Mouse (Mus musculus): ENCODE data around the gene Asxl1. TPM values are rescaled to one million over a fixed set of nuclear protein-coding genes. Genes with fewer than 3 reads are reported as not detected.

Asxl1 gene
- polyA plus RNA-seq, 1 experiment from 2014 or later: 17.0 TPM

Other genes starting within 250 kb of the Asxl1 start
- gene Hck, start 237.4 kb upstream of the Asxl1 start, polyA plus RNA-seq (2014; fragmentation: Nextera tagmentation; extraction: Ambion mirVana): 1.9 and 2.5 TPM in 2 replicates
- 59.6 and 67.9 TPM in 2 replicates for gene Tm9sf4, start 184.5 kb upstream of the Asxl1 start, polyA plus RNA-seq (2014; fragmentation: Nextera tagmentation; extraction: Ambion mirVana)
- 4.1 and 4.4 TPM in 2 replicates for gene Tspyl3, start 120.4 kb upstream of the Asxl1 start, polyA plus RNA-seq (2014; fragmentation: Nextera tagmentation; extraction: Ambion mirVana)
- gene Plagl2, start 104.4 kb upstream of the Asxl1 start, polyA plus RNA-seq (2014; fragmentation: Nextera tagmentation; extraction: Ambion mirVana): 15.5 and 16.2 TPM in 2 replicates
- gene Pofut1, start 104.3 kb upstream of the Asxl1 start, polyA plus RNA-seq (2014; fragmentation: Nextera tagmentation; extraction: Ambion mirVana): 5.9 and 6.6 TPM in 2 replicates
- 3.8 and 4.5 TPM in 2 replicates for gene Kif3b, start 54.4 kb upstream of the Asxl1 start, polyA plus RNA-seq (2014; fragmentation: Nextera tagmentation; extraction: Ambion mirVana)
- not detected in 2 replicates for gene 4930404H24Rik, start 147.0 kb downstream of the Asxl1 start, polyA plus RNA-seq (2014; fragmentation: Nextera tagmentation; extraction: Ambion mirVana)
- gene Nol4l, start 184.1 kb downstream of the Asxl1 start, polyA plus RNA-seq (2014; fragmentation: Nextera tagmentation; extraction: Ambion mirVana): 10.0 and 12.6 TPM in 2 replicates